Mouse (Mus musculus): ENCODE results near the gene Nav2.

The Nav2 gene

DNA sequence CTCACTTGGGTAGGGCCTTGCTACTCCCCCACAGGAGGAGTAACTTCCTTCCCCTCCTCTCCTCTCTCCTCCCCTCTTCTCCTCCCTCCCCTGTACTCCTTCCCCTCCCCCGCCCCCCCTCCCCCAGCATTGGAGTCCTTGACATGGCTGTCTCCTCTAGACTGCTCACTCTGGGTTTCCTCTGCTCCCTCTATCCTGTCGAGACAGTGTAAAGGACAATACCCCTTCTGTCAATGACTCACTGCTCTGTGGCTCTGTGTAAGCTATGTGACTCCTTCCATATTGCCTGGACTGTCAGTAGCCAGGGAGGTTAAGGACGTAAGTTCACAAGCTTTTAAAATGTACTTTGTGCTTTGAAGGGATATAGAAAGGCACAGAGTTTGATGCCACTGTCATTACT is 460.5 kb downstream of the Nav2 start:
- no peak for DNase-seq (ENCODE audit: low spot score)

DNA sequence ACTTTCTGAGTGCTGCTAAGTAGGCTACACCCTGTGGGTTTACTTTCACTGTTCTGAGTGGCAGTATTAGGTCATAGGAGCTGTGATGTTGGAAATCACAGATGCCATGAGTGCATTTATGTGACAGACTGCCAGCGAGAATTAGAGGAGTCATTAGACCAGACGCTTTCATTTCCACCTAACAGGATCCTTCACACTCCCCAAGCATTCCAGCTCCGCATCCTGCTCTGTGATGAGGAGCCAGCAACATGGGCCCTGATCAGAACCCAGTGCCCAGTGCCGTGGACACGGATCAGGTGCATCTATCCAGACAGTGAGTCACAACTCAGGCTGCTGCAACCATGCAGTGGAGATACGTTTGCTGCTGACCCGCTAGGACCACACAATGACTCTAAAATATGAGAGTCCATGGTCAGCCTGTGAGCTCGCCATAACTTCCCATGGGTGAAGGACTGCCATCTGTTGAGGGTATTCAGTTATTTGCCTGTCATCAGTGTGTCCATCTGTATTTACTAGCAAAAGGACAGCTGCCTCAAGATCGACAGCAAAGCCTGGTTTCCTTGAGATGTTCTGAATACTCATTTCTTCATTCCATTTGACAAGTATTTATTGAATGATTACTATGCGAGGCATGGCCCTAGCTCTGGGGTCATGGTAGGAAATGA is 461.4 kb downstream of the Nav2 start:
- DNase-seq (ENCODE audit: low spot score) = no peak

DNA sequence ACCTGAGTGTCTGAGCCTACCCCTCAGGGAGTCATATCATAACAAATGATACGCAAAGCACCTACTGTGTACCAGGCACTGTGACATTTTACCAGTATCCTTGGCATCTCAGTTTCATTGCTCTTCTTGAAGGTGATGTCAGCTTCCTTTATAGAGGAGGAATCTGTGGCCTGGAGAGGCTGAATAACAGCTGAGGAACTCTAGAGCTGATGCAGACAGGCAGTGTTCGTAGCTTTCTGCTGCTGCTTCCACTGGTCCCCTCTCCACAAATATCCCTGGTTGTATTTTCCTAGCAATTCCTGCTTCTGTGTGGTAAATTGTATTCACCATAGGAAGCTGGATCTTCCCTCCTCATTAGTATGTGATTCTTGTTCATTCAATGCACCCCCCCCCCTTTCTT is 462.8 kb downstream of the Nav2 start:
- DNase-seq (ENCODE audit: low spot score) = no peak

DNA sequence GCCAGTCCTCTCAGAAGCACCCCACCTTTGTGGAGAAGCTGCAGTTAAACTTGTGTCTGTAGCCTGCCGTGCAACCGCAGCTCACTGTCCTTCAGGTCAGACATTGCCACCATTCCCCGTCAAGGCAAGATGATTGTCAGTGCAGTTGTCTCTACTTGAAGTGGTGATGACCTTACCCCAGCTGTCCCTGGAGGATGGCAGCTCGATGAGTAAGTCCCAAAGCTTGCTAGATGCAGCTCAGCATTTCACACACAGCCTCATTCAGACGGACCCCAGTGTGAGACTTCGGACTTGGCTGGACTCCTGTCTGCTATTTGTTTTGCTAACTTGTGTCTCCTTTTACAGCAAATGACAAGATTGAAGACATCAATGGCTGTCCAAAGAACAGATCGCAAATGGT is 463.5 kb downstream of the Nav2 start:
- no peak for DNase-seq (ENCODE audit: low spot score)

DNA sequence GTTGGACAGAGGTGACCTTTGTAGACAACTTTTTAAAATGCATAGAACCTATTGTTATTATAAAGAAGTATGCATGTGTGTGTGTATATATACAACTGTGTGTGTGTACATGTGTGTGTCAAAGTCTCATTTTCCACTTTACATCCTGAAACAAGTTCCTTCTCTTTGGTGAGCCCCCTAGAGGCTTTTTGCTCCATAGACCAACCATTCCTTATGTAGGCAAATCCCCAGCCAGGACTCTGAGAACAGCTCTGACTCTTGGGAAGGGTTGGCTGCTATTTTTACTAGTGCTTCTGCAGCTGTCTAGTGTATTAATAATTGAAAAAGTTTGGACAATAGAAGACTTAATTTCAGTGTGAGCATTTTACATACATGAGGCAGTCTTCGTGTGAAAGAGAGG is 464.7 kb downstream of the Nav2 start:
- no peak for DNase-seq (ENCODE audit: low spot score)

DNA sequence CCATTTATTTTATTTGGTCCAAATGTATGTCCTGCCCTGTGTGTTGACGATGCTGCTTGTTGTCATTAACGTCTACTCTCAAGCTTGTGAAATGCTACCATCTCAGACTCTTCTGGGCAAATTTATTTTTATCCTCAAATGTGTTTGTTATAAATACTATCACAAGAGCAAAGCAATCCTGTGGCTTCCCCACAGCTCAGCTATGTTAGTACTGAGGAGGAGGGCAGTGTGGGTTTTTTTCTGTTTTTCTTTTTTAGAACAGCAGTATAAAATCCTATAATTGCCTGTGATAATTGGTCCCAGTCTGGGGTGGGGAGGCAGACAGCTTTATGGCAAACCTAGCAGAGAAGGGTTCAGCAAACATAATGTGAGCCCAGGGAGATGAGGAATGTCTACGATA is 465.1 kb downstream of the Nav2 start:
- DNase-seq (ENCODE audit: low spot score) = no peak

DNA sequence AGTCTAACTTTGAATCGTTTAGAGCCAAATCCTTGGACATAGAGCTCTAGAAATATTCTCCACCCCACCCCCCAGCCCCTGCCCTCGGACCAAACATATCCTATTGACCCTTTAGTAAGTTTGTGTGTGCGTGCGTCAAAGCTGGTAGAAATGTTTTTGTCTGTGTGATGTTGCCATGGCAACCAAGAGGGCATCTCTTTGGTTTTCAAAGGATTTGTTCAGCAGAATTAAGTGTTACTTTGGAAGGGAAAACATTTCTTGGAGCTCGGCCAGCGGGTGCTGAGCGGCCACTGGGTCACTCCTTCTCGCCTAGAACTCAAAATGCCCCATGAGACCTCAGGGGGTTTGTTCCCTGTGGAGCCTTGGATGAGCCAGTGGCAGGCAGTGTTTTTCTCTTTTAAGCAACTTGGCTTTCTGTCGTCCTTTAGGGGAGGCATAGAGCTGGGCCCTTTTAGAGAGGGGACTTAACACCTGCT is 467.0 kb downstream of the Nav2 start:
- DNase-seq (ENCODE audit: low spot score) = no peak

DNA sequence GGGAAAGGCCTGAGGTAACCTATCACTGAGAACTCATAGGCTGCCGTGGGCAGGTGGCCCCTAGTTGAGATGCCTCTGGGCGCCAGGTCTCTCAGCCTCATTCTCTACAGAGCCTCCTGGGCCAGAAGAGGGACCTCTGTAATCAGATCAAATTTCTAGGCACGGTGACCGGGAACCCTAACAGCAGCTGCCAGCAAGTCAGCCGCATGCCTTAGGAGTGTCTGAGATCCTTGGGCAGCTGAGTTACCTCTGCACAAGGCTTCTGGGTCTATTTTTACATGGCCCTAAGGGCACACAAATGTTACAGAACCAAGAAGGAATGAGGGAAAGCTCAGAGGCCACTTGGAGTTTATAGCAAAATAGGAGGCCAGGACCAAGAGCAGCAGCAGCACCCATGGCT is 470.1 kb downstream of the Nav2 start:
- no peak for DNase-seq (ENCODE audit: low spot score)

DNA sequence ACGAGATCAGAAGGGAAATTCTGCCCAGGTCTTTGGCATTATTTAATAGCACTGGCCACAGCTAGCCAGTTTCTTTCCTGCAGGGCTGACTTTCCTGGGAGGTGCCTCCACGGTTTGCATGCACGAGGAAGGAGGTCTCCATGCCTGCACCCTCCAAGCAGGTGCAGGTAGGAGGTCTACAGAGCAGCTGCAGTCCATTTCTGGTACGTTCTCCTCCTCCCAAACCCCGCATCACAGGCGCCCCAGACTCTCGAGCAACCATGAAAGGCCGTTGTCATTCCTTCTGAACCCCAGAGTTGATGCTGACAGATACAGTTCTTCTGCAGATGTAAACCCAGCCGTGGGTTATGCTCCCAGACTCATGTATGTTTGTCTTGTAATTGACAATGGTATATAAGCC is 472.4 kb downstream of the Nav2 start:
- DNase-seq (ENCODE audit: low spot score) = no peak

DNA sequence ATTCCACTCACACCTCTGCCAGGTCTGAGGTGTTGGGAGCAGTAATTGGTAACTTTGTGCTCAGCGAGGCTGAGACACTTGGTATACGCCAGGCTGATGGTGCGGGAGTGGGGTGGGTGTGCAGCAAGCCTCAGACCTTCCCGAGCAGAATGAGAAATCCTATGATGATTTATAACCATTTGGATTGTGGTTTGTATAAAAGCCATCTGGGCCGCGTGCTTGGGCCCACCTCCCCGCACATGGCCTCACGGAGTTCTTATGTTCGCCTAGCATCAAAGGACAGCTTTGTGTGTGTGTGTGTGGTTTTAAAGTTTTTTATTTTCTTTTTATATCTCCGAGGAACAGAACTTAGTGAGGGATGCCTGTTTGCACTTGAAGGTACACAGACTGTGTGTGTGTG is 474.4 kb downstream of the Nav2 start:
- DNase-seq (ENCODE audit: low spot score) = no peak

DNA sequence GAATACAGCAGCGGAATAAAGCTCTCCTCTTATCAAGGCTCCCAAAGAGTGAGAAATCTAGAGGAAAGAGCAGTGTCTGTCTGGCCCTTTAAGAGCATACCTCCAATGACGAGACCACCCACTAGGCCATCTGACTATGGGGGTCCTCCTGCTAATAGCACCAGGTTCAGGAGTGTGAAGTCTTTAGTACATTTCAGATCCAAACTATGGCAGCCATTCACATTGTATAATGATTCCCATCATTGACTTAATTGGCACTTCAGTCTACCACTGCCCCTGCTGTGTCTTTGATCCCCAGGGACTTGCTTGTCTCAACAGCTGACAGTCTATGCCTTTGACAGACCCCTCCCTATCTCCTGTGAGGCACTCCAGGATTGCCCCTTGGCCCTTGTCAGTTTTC is 479.6 kb downstream of the Nav2 start:
- no peak for DNase-seq (ENCODE audit: low spot score)

DNA sequence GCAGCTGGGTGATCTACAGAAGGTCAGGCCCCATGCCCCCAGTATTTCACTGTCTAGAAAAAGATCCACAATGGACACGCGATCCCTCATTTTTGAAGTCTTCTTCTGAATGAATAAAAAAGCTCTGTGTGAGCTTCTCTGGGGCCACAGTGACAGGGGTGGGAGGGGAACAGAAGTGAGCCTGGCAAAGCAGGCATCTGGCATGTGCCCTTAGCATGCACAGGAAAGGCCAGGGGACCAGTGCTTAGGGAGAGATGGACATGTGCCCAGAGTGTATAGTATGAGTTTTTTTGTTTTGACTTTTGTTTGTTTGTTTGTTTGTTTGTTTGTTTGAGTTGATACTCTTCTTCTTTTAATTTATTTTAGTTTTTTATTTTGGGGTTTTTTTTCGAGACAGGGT is 481.8 kb downstream of the Nav2 start:
- no peak for DNase-seq (ENCODE audit: low spot score)

DNA sequence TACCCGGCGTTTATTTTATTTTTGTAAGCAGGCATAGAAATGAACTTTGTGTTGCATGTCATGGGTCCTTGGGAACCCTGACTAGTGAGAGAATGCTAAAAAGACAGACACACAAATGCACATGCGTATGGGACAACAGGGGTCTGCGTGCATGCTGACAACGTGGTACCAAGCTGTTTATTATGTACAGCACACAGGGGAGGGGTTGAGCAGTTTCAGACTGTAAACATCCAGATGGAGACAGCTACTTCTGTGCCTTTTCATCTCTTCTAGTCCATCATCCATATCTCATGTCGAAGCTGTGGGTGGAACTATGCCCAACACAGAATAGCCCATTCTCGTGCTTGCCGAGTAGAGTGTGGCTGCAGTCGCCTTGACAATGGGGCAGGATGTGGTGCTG is 482.3 kb downstream of the Nav2 start:
- DNase-seq (ENCODE audit: low spot score) = no peak

DNA sequence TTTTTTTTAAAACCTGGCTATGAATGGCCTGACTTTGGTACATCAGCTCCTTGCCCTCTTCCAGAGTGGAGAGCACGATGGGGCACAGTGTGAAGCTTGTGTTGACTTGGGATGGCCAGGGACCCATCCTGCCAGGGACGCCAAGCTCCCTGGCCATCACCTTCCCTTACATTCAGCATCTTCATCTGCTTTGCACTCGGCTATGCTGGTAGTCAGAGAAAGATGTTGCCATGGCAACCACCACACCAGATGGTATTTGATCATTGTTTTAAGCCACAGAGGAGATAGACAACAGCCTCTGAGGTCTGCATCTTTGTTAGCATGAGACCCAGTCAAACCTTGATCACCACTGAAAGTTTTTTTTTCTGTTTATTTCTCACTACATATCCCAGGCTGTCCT is 483.7 kb downstream of the Nav2 start:
- no peak for DNase-seq (ENCODE audit: low spot score)

DNA sequence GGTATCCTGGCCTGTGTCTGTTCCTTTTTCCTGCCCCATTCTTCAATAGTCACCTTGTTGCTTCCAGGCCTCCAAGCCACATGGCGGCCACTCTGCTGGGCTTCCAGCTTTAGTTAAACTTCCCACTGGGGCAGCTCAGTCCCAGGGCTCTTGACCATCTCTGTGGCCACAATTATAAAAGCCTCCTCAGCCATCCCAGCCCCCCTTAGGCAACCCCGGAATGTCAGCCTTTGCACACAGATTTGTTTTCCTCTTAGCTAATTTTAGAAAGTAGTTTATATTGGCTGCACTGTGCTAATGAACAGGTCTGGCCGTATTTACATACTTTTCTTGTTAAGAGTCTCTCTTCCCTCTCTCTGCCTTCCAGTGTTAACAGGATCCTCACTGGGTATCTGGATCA is 484.3 kb downstream of the Nav2 start:
- no peak for DNase-seq (ENCODE audit: low spot score)

DNA sequence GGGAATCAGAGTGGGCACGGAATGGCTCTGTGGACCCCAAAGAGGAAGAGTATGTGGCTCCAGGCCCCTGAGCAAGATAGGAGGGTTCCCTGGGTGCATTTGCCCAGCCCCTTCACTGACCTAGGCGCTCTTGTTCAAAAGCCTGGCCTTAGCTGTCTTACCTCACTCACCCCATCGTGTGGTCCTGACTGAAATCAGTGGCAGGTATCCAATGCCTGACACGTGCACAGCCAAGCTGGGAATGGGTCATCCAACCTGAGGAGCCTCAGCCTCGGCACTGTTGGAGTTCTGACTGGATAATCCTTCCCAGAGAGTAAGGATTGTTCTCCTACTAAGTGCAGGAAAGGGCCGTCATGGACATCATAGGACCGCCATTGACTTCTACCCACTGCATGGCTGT is 485.3 kb downstream of the Nav2 start:
- DNase-seq (ENCODE audit: low spot score) = no peak

DNA sequence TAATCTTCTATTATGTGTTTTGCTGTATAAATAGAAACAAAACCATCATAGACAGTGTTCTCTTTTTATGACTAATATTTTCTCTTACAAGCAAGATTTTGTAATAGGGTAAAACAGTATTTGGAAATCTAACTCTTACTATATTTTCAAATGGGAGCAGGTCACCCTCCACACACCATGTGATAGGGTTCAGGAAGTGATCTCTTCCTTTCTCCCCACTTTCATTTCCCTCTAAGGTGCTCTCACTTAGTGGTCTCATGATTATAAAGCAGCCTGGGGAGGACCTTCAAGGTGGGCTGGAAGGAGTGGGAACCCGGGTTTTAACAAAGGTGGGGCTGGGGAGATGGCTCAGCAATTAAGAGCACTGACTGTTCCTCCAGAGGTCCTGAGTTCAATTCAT is 487.7 kb downstream of the Nav2 start:
- no peak for DNase-seq (ENCODE audit: low spot score)

DNA sequence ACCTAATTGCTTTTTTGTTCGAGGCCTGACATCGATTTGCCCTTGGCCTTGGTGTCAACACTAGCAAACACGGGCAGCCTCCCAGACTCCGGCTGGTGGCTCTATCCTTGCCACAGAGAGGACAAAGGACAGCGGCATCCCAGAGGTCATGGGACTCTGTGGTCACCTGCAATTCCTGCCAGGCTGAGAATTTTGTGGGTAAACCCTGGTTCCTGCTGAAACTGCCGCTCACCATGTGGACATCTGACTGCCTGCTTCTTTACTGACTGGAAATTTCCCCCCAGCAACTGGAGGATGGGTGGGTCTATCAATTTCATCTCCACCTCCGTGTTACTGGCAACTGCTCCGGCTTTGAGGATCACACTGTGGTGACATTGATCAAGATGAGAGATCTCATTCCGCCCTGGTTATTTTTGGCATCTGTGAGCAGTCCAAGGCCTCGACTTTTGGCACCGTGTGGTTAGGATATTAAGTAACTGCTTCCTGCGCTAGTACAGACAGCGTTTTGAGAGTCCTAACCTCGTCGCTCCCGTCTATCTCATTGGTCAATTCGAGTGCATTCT is 489.0 kb downstream of the Nav2 start:
- no peak for DNase-seq (ENCODE audit: low spot score)

DNA sequence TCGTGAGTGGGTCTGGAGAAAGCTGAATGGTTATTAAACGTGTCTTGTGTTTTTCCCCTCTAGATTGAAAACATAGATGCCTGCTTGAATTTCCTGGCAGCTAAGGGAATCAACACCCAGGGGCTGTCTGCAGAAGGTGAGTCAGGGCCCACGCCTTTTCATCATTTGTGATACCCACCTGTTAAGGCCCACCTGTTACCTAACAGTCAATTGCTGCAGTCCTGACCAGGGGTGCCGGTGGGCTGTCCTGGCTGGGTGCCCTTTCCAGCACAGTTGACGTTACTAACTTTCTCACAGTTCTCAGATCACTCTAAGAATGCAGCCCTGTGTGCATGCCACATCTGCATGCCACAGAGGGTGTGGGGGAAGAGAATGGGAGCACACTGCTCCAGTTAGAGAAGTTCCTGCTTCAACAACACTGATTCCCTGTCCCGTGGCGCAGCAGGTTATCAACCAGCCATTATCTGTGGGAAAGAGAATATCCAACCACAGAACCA is 489.6 kb downstream of the Nav2 start:
- no peak for DNase-seq (ENCODE audit: low spot score)

DNA sequence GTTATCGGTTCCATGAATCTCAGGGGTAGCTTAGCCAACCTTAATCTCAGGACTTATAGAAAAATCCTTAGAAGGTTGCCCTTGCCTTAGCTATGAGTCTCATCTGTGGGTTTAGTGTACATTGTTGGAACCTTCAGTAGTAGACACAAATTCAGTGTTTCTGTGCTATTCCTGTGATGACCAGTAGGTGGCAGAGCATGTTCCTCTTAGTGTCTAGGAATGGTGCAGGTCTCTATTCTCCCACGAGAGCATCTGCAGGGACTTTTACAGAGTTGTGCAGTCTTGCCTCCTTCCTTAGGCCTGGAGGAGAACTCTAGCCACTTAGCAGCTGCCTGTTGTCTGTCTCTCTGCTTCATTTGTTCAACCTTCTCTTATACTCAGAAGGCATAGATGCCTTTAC is 490.8 kb downstream of the Nav2 start:
- peak; percentile 45 for DNase-seq (ENCODE audit: low spot score)

DNA sequence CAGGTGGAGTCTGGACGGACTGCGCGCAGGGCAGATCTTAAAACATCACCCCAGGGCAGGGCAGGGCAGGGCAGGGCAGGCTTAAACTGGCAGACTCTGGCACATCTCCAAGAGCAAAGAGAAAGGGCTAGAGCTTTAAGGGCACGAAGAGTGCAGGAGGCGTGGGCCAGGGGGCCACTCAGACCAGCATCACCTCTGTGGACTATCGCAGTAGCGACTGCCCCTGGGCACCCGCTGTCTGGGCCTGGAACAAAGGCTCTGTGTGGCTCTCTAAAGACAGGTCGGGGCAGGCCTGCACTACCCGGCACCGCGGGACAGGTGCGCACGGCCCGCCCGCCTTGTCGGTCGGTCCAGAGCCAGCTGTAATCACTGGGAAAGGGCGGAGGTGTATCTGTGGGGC is 491.9 kb downstream of the Nav2 start:
- no peak for DNase-seq (ENCODE audit: low spot score)

DNA sequence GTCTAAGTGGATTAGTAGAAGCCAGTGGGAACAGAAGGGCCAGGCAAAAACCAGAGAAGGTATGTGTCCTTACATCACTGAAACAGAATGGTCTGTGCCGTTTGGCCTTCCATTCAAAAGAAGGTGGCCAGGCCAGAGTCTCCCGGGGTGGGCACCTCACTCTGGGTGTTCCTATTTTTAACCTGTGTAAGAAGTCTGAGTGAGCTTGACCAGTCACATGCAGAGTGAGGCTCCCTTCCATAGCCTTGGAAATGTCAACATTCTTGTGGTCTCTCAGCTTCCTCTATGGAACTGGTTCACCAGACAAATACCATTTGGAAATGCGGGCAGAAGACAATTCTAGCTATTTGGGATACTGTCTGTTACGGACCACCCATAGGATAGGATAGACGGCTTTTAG is 494.0 kb downstream of the Nav2 start:
- no peak for DNase-seq (ENCODE audit: low spot score)

DNA sequence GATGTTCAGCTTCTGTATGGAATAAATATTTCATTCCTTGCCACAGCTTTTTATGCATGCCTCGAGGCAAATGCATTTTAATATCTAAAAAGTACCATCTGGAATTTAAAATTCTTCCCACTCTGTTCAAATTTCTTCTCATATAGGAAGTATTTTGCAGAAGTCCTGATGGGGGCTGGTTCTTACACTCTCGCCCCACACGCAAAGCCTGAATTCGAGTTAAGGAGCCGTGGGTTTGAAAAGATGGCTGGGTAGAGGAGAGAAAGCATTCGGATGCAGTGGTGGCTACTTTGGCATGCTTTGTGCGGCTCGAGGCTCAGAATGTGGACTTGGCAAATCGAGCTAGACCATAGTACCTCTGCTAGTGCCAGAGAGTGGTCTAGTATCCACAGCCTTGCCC is 499.2 kb downstream of the Nav2 start:
- no peak for DNase-seq (ENCODE audit: low spot score)

DNA sequence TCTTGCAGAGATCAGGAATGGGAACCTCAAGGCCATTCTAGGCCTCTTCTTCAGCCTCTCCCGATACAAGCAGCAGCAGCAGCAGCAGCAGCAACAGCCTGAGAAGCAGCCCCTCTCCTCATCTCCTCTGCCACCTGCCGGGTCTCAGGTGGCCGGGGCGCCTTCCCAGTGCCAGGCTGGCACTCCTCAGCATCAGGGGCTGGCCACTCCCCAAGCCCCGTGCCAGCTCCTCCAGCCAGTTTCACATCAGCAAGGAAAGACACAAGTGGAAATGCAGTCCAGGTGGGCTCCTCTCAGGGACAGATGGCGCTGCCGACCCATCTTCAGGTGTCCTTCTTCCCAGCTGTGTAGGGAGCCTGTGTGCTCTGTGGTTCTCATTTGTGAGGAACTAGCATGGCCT is 500.1 kb downstream of the Nav2 start:
- DNase-seq (ENCODE audit: low spot score) = no peak

Measured in testis, postnatal 14 days (tissue).